Mouse (Mus musculus) right cerebral cortex, adult 18-20 months (tissue): ENCODE data around the gene Tspan31.
A peak's percentile ranks its signal among the peaks of the same experiment; 100 is the strongest.
"Not testable (repeated sequence)": the region's sequence is repeated elsewhere in the genome, so short reads cannot be mapped to it uniquely, and the experiment has no call there.

ENCODE experiments used
- DNase-seq: peaks from one replicate; pipeline ENCODE4 v3.0.0; 2022; ENCODE audit warnings: mixed read lengths

The Tspan31 gene

GRCm38 (mm10) chr10:127083292-127083914 is 13.3 kb upstream of the Tspan31 start:
- DNase-seq: no peak

GRCm38 (mm10) chr10:127081996-127082620 is 12.0 kb upstream of the Tspan31 start:
- no peak for DNase-seq

GRCm38 (mm10) chr10:127080901-127081780 is 11.1 kb upstream of the Tspan31 start:
- peak; percentile 78 for DNase-seq

- DNase-seq: no peak
Measured at GRCm38 (mm10) chr10:127079665-127080391, 9.8 kb upstream of the Tspan31 start.

GRCm38 (mm10) chr10:127078677-127079575 is 8.9 kb upstream of the Tspan31 start:
- DNase-seq: peak; percentile 72

GRCm38 (mm10) chr10:127078001-127078676 is 8.1 kb upstream of the Tspan31 start:
- DNase-seq: peak; percentile 82

- peak; percentile 75 for DNase-seq
Measured at GRCm38 (mm10) chr10:127077515-127077914, 7.5 kb upstream of the Tspan31 start.

GRCm38 (mm10) chr10:127076082-127076481 is 6.0 kb upstream of the Tspan31 start:
- DNase-seq: no peak

GRCm38 (mm10) chr10:127075651-127076050 is 5.6 kb upstream of the Tspan31 start:
- DNase-seq: no peak

- DNase-seq: no peak
Measured at GRCm38 (mm10) chr10:127075080-127075479, 5.0 kb upstream of the Tspan31 start, which contains the start of gene Agap2. Agap2 (plus strand) TSS chr10:127075284.

GRCm38 (mm10) chr10:127073981-127074380 is 3.9 kb upstream of the Tspan31 start:
- no peak for DNase-seq

- not testable (repeated sequence) for DNase-seq
Measured at GRCm38 (mm10) chr10:127072969-127073368, 2.9 kb upstream of the Tspan31 start.

- DNase-seq: not testable (repeated sequence)
Measured at GRCm38 (mm10) chr10:127072270-127072669, 2.2 kb upstream of the Tspan31 start.

GRCm38 (mm10) chr10:127071203-127071602 is 1.1 kb upstream of the Tspan31 start:
- DNase-seq: no peak

- no peak for DNase-seq
Measured at GRCm38 (mm10) chr10:127069281-127070189, 529 bp downstream of the Tspan31 start.

- DNase-seq: no peak
Measured at GRCm38 (mm10) chr10:127068360-127069038, 1.6 kb downstream of the Tspan31 start.

- no peak for DNase-seq
Measured at GRCm38 (mm10) chr10:127066519-127067018, 3.5 kb downstream of the Tspan31 start.

- no peak for DNase-seq
Measured at GRCm38 (mm10) chr10:127065981-127066380, 4.1 kb downstream of the Tspan31 start.
